Mouse (Mus musculus) midbrain, embryonic 16.5 days (tissue): ENCODE measurements around the gene Igf2bp3. TPM values are rescaled to one million over a fixed set of nuclear protein-coding genes. Genes with fewer than 3 reads are reported as not detected.
"Not testable (repeated sequence)": the region's sequence is repeated elsewhere in the genome, so short reads cannot be mapped to it uniquely, and the experiment has no call there.

Experiments used
- ATAC-seq: fragments of 200-750 bp; cut with Nextera tagmentation; 2 replicates; pipeline ENCODE4 v1.8.0; 2017; ENCODE audit warnings: moderate TSS enrichment
- H3K27ac ChIP-seq: fragments of 300-500 bp; sonication (generic); 2 replicates; pipeline ENCODE4 v1.5.1; 2014; ENCODE audit warnings: mild to moderate bottlenecking, low read length, mixed read lengths
- H3K27me3 ChIP-seq: fragments of 300-500 bp; sonication (generic); 2 replicates; pipeline ENCODE4 v1.6.1; 2014; ENCODE audit warnings: low read depth, low read length, mixed read lengths; ENCODE audit not compliant: control insufficient read depth, insufficient read depth
- H3K36me3 ChIP-seq: fragments of 300-500 bp; sonication (generic); 2 replicates; pipeline ENCODE4 v1.6.1; 2014; ENCODE audit warnings: mild to moderate bottlenecking, low read length, moderate library complexity, mixed read lengths; ENCODE audit not compliant: control insufficient read depth, insufficient read depth
- H3K4me1 ChIP-seq: fragments of 300-500 bp; sonication (generic); 2 replicates; pipeline ENCODE4 v1.6.1; 2014; ENCODE audit warnings: mild to moderate bottlenecking, low read length, mixed read lengths; ENCODE audit not compliant: control insufficient read depth, insufficient read depth
- H3K4me2 ChIP-seq: fragments of 300-500 bp; sonication (generic); 2 replicates; pipeline ENCODE4 v1.6.1; 2014; ENCODE audit warnings: mild to moderate bottlenecking, low read length, mixed read lengths
- H3K4me3 ChIP-seq: fragments of 300-500 bp; sonication (generic); 2 replicates; pipeline ENCODE4 v1.5.1; 2014; ENCODE audit warnings: low read depth, mild to moderate bottlenecking, low read length, moderate library complexity, mixed read lengths
- H3K9ac ChIP-seq: fragments of 300-500 bp; sonication (generic); 2 replicates; pipeline ENCODE4 v1.6.1; 2014; ENCODE audit warnings: low read depth, low read length, mixed read lengths
- H3K9me3 ChIP-seq: fragments of 300-500 bp; sonication (generic); replicated peaks from 2 replicates; pipeline ENCODE4 v1.6.1; 2014; ENCODE audit warnings: mild to moderate bottlenecking, low read length, mixed read lengths; ENCODE audit not compliant: control insufficient read depth, poor library complexity, severe bottlenecking
- WGBS: fragments of 180-500 bp; shearing (Covaris S2); extraction: QIAGEN DNeasy Blood & Tissue Kit; methylation state at CpG from one replicate; pipeline ENCODE4 v1.1.7; 2014; 5-methylcytosine and 5-hydroxymethylcytosine counted together
- polyA plus RNA-seq: library from polyadenylated mRNA; unstranded; fragments of >200 nt; fragmentation: Nextera tagmentation; extraction: Ambion mirVana; gene quantifications from 2 replicates; pipeline ENCODE4 v1.2.1, GENCODE M21; 2015

The Igf2bp3 gene
- 17.1 and 24.0 TPM in 2 replicates for polyA plus RNA-seq

- Histone ChIP-seq H3K9me3 (no peaks in the 10 kb centered on the region), H3K9ac (peak within 1 kb of the TSS; percentile 85), H3K36me3 (no peaks in the 10 kb centered on the region), H3K4me2 (peak within 1 kb of the TSS; percentile 84), H3K4me1 (peaks cover 34% of the 10 kb centered on the region), H3K4me3 (peak within 1 kb of the TSS; percentile 80), H3K27me3 (peaks cover 2% of the 10 kb centered on the region; the same call in 1 of the 2 replicates), H3K27ac (peak within 1 kb of the TSS; percentile 87)
- ATAC-seq = peak; percentile 72
- under 1% methylated on average over 66 of the region's 68 CpGs for WGBS
Observed at GRCm38 (mm10) chr6:49214928-49215747, at the start of gene Igf2bp3. Gene Igf2bp3, minus strand, starts transcription at chr6:49214957.

DNA sequence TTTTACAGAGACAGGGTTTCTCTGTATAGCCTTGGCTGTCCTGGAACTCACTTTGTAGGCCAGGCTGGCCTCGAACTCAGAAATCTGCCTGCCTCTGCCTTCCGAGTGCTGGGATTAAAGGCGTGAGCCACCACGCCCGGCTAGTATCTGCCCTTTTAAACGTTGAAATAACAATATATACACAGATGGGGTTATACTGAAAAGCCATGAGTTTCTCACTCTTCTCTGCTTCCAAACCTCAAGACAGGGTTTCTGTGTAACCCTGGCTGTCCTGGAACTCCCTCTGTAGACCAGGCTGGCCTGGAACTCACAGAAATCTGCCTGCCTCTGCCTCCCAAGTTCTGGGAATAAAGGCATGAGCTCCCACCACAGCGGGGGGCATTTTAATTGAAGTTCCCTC lies 49.7 kb upstream of the Igf2bp3 start:
- not testable (repeated sequence) for H3K36me3 ChIP-seq, H3K27me3 ChIP-seq, H3K9me3 ChIP-seq, ATAC-seq, H3K9ac ChIP-seq
- Histone ChIP-seq H3K4me2 (peak overlapping the region; percentile 66), H3K4me1 (peaks cover 16% of the 10 kb centered on the region), H3K4me3 (peak overlapping the region; percentile 100), H3K27ac (peak overlapping the region; percentile 97)
- WGBS = 92% methylated on average over 7 of the region's 7 CpGs

- H3K36me3 ChIP-seq = no peaks in the 10 kb centered on the region
- H3K27me3 ChIP-seq = no peaks in the 10 kb centered on the region
- under 1% methylated on average over 37 of the region's 39 CpGs for WGBS
- H3K27ac ChIP-seq = peak within 1 kb of the TSS; percentile 97
- peaks cover 16% of the 10 kb centered on the region for H3K4me1 ChIP-seq
- H3K9ac ChIP-seq = peak within 1 kb of the TSS; percentile 99
- H3K9me3 ChIP-seq = no peaks in the 10 kb centered on the region
- H3K4me3 ChIP-seq = peak within 1 kb of the TSS; percentile 100
- H3K4me2 ChIP-seq = peak within 1 kb of the TSS; percentile 66
- peak; percentile 96 for ATAC-seq
Observed at GRCm38 (mm10) chr6:49263847-49264243, 49.1 kb upstream of the Igf2bp3 start, which contains the start of gene Tra2a. Gene Tra2a, minus strand, starts transcription at chr6:49264033.

DNA sequence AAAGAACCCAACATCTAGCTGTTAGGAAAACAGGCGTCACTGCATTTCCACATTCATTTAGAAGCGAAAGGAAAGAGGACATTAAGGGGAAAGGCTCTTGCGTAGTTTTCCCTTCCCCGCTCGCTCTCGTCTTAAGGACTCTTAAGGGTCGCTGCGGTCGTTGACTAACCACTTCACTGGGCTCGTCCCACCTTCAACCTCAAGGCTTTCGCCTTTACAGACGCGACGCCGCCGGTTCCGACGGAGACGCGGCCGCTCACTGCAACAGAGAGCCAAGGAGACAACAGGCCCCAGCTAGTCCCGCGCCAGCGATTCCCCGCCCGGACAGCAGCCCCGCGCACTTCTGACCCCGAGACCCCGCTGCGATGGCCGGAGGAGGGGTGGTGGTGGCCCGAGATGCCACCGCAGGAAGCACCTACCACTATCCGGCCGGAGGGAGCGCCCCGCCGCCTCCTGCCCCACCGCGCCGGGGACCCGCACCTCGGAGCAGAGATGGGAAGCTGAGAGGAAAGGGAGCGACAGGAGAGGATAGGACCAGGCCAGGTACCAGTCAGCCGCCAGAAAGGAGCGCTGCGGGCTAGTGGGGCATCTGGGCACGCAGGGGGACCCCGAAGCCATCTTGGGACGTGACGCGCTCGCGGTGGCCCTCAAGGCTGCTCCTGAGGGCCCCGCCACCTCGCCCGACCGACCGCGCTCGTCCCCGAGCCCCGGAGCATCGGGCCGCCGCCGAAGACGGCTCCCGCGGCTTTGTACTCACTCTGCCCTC lies 48.5 kb upstream of the Igf2bp3 start:
- Histone ChIP-seq H3K4me2 (peak overlapping the region; percentile 66), H3K36me3 (no peaks in the 10 kb centered on the region), H3K4me1 (peaks cover 16% of the 10 kb centered on the region), H3K9me3 (no peaks in the 10 kb centered on the region), H3K4me3 (peak overlapping the region; percentile 100), H3K27ac (peak overlapping the region; percentile 97), H3K9ac (peak overlapping the region; percentile 99), H3K27me3 (no peaks in the 10 kb centered on the region)
- peak; percentile 84 for ATAC-seq
- under 1% methylated on average over 63 of the region's 71 CpGs for WGBS

- Histone ChIP-seq H3K36me3 (no peaks in the 10 kb centered on the region), H3K4me1 (peaks cover 16% of the 10 kb centered on the region), H3K9me3 (no peaks in the 10 kb centered on the region), H3K27ac (no peak overlapping the region), H3K4me3 (peak overlapping the region; percentile 100), H3K4me2 (peak overlapping the region; percentile 63), H3K27me3 (no peaks in the 10 kb centered on the region), H3K9ac (peak overlapping the region; percentile 99)
- WGBS = 2% methylated on average over 9 of the region's 9 CpGs
- ATAC-seq = no peak
Observed at GRCm38 (mm10) chr6:49262421-49262820, 47.7 kb upstream of the Igf2bp3 start.

GRCm38 (mm10) chr6:49259711-49260110 lies 45.0 kb upstream of the Igf2bp3 start:
- Histone ChIP-seq H3K4me2 (no peak overlapping the region), H3K4me3 (no peak overlapping the region), H3K36me3 (no peaks in the 10 kb centered on the region), H3K4me1 (peaks cover 16% of the 10 kb centered on the region), H3K9me3 (no peaks in the 10 kb centered on the region), H3K9ac (no peak overlapping the region), H3K27me3 (no peaks in the 10 kb centered on the region), H3K27ac (no peak overlapping the region)
- WGBS = 68% methylated on average over 5 of the region's 5 CpGs
- no peak for ATAC-seq

GRCm38 (mm10) chr6:49257880-49258279 lies 43.1 kb upstream of the Igf2bp3 start:
- peaks cover 16% of the 10 kb centered on the region for H3K4me1 ChIP-seq
- no peaks in the 10 kb centered on the region for H3K36me3 ChIP-seq
- H3K9ac ChIP-seq = no peak overlapping the region
- WGBS = 100% methylated on average over 2 of the region's 2 CpGs
- no peaks in the 10 kb centered on the region for H3K9me3 ChIP-seq
- ATAC-seq = no peak
- no peak overlapping the region for H3K4me2 ChIP-seq
- no peak overlapping the region for H3K27ac ChIP-seq
- H3K4me3 ChIP-seq = no peak overlapping the region
- H3K27me3 ChIP-seq = no peaks in the 10 kb centered on the region

DNA sequence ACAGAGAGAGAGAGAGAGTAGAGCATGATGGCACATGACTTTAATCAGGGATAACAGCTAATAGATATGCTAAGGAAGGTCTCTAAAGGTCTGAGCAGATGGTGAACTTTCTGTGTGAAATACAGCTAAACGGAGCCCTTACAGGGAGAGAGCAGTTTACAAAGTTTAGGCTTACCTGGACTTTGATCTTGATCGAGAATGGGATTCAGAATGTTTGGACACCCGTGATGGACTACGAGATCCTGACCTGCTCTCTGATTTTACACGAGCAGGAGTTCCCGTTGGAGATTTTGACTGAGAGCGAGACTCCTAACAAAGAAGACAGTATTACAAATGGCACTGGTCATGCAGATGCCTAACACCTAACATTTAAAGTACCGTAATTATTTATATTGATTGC lies 37.5 kb upstream of the Igf2bp3 start:
- no peaks in the 10 kb centered on the region for H3K27me3 ChIP-seq
- no peak overlapping the region for H3K4me2 ChIP-seq
- H3K4me3 ChIP-seq = no peak overlapping the region
- no peak overlapping the region for H3K9ac ChIP-seq
- 96% methylated on average over 8 of the region's 8 CpGs for WGBS
- no peaks in the 10 kb centered on the region; the same call in 1 of the 2 replicates for H3K4me1 ChIP-seq
- no peaks in the 10 kb centered on the region for H3K9me3 ChIP-seq
- H3K36me3 ChIP-seq = peaks cover 18% of the 10 kb centered on the region
- H3K27ac ChIP-seq = no peak overlapping the region
- ATAC-seq = no peak

GRCm38 (mm10) chr6:49251199-49251598 lies 36.4 kb upstream of the Igf2bp3 start:
- Histone ChIP-seq H3K27ac (no peak overlapping the region), H3K36me3 (peaks cover 20% of the 10 kb centered on the region), H3K9me3 (no peaks in the 10 kb centered on the region), H3K4me3 (no peak overlapping the region), H3K9ac (no peak overlapping the region), H3K4me1 (no peaks in the 10 kb centered on the region; the same call in 1 of the 2 replicates), H3K4me2 (no peak overlapping the region), H3K27me3 (no peaks in the 10 kb centered on the region)
- 97% methylated on average over 2 of the region's 2 CpGs for WGBS
- ATAC-seq = no peak
